Mouse (Mus musculus): ENCODE measurements at regions not wholly inside any gene's neighbourhood (a gene's known extent, or its start where the extent isn't known, plus 50 kb on each side); places are given as distances from the start of the nearest gene placed in this dataset.

GRCm38 (mm10) chr6:50979764-50980163 is 325.5 kb upstream of the Npvf start:
- TF ChIP-seq CTCF (IDR thresholded peaks at IDR 0.05) (no peak), EP300 (IDR thresholded peaks at IDR 0.05) (no peak)

All from lung, postnatal 0 days (tissue).